Mouse (Mus musculus): ENCODE results near the gene Brip1. TPM values are rescaled to one million over a fixed set of nuclear protein-coding genes. Genes with fewer than 3 reads are reported as not detected.
A peak's percentile ranks its signal among the peaks of the same experiment; 100 is the strongest.

The Brip1 gene
- 8.4 and 9.5 TPM in 2 replicates for polyA plus RNA-seq (2015; fragmentation: Nextera tagmentation; extraction: Ambion mirVana)

DNA sequence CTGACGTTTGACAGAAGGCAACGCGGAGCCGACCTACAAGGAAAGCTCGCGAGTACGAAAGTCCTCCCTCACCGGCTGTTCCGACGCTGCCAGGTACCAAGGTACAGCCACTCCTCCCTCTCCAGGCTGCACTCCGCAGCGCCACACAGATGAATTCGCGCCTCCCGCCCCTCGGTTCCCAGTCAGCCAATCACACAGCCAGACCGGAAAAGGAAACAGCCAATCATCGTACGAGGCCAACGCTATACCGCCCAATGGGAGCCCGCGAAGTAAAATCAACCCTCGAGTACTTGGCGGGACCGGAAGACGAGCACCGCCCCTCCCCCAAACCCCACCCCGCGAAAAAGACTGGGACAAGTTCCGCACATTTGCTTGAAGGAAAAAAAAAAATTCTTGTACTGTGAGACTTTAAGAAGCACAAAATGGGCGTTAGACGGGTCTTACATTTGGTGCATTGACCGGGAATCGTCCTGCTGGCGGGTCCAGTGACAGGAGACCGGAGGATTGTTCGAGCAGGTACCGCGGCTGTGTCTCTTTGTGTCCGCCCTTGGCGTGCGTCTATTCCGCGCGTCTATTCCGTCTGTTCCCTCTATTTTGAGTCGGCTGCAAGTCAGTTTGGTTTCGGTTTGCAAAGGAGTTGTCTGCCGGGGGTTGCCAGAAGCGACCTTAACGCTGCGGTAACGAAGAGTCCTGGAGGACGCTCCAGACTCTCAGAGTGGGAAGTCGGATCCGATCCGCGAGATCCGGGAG is at the start of gene Brip1:
Brip1 (minus strand) TSS at position 157 of the 750 bp plus-strand sequence.
- H3K4me3 ChIP-seq: peak within 1 kb of the TSS; percentile 86
- H3K27ac ChIP-seq: peak within 1 kb of the TSS; percentile 89
- H3K9ac ChIP-seq: peak within 1 kb of the TSS; percentile 86
- peaks cover 45% of the 10 kb centered on the region for H3K36me3 ChIP-seq
- peaks cover 37% of the 10 kb centered on the region for H3K9me3 ChIP-seq
- H3K27me3 ChIP-seq: no peaks in the 10 kb centered on the region
- WGBS: under 1% methylated on average over 60 of the region's 60 CpGs
- H3K4me1 ChIP-seq: peaks cover 12% of the 10 kb centered on the region
- H3K4me2 ChIP-seq (replicated peaks): peak within 1 kb of the TSS; percentile 74
- ATAC-seq (ENCODE audit: low FRiP score, low read depth): peak; percentile 99

DNA sequence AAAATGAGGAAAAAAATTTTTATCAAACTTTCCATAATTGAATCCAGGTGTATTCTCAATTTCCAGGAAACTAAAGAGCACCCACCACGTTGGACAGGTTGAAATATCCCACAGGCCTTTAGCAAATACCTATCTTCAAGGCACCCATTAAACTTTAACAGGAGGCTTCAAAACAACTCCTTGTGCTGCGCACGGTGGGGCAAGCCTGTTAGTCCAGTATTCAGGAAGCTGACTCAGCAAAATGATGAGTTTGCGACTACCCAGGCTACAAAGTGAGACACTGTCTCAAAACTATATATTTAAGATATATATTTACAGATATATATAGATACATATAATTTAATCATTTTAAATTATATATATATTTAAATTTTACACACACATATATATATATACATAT is 31.5 kb upstream of the Brip1 start:
- Histone ChIP-seq H3K9me3 (no peaks in the 10 kb centered on the region), H3K4me3 (no peak overlapping the region), H3K4me1 (no peaks in the 10 kb centered on the region), H3K4me2 (replicated peaks) (no peak overlapping the region), H3K27me3 (no peaks in the 10 kb centered on the region), H3K36me3 (peaks cover 67% of the 10 kb centered on the region), H3K27ac (no peak overlapping the region), H3K9ac (no peak overlapping the region)
- no peak for ATAC-seq (ENCODE audit: low FRiP score, low read depth)
- WGBS: 51% methylated on average over 4 of the region's 4 CpGs

DNA sequence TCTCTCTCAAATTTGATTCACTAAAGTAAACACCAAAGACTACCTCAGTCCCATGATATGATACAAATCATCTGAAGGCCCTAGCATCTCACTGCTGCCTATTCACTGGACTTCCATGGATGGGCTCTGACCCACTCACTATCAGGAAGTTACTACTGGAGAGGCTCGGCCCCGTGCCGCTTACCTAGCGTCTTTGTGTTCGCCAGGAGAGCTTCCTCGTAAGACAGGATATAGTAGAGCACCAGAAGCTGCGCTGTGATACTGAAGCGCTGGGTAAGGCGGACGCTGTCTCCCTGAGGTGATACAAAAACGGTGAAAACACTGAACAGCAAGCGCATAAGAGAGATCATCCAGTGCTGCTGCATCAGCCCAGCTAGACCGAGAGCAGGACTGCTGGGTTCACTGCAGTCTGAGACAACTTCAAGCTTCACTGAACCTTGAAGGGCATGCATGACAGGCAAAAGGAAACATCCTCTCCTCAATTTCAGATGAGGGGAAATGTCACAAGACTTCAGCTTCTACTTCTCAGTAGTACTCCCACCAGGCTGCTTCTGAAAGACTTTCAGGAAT is 30.9 kb upstream of the Brip1 start:
- no peaks in the 10 kb centered on the region for H3K4me1 ChIP-seq
- H3K9ac ChIP-seq: no peak overlapping the region
- no peak overlapping the region for H3K4me3 ChIP-seq
- H3K9me3 ChIP-seq: no peaks in the 10 kb centered on the region
- 93% methylated on average over 13 of the region's 13 CpGs for WGBS
- no peak overlapping the region for H3K4me2 ChIP-seq (replicated peaks)
- peaks cover 71% of the 10 kb centered on the region for H3K36me3 ChIP-seq
- H3K27me3 ChIP-seq: no peaks in the 10 kb centered on the region
- H3K27ac ChIP-seq: no peak overlapping the region
- no peak for ATAC-seq (ENCODE audit: low FRiP score, low read depth)

DNA sequence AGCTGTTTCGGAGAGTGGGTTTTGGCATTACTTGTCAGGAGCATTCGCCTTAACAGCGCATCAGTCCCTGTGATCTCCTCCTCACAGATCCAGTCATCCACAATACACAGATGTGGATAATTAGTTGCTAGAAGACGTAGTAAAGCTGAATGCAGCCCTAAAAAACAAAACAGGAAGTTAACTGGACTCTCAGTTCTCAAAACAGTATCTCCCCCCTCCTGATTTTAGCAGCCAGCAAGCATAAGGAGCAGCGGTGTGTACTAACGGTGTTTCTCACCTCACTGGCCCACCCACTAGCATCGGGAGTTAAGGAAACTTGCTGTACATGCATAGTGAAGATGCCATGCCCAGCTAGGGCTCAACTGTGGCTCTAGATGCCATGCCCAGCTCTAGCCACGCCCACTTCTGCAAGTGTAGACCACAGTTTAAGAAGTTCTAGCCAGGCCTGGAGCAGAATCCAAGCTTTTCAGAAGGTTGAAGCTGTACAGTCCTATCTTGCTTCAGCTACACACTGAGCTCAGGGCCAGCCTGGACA is 25.7 kb upstream of the Brip1 start:
- no peak overlapping the region for H3K9ac ChIP-seq

DNA sequence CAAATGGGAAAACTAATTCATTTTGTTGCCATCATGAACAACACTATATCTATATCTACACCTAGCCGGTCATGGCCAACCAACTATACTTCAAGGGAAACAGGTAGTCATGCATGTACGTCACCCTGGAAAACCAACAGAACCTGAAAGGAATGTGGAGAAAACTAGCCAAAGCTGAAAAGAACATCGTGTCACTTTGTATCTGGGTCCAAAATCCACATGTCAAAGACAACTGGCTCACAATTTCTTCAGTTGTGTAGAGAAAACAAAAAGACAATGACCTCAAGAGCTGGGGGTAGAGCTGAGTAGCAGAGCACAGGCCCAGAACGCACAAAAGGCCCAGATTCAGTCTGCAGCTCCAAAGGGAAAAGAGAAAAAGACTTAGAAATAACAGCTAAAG is 24.8 kb upstream of the Brip1 start:
- Histone ChIP-seq H3K9ac (no peak overlapping the region), H3K4me2 (replicated peaks) (no peak overlapping the region), H3K9me3 (no peaks in the 10 kb centered on the region), H3K27ac (no peak overlapping the region), H3K36me3 (peaks cover 61% of the 10 kb centered on the region), H3K27me3 (no peaks in the 10 kb centered on the region), H3K4me1 (no peaks in the 10 kb centered on the region), H3K4me3 (no peak overlapping the region)
- ATAC-seq (ENCODE audit: low FRiP score, low read depth): no peak
- WGBS: 89% methylated on average over 4 of the region's 4 CpGs

More for the DNA sequence above, 25.7 kb upstream of the Brip1 start:
- no peak for ATAC-seq (ENCODE audit: low FRiP score, low read depth)
- H3K27me3 ChIP-seq: no peaks in the 10 kb centered on the region
- peaks cover 66% of the 10 kb centered on the region for H3K36me3 ChIP-seq
- H3K4me2 ChIP-seq (replicated peaks): no peak overlapping the region
- no peak overlapping the region for H3K27ac ChIP-seq
- H3K4me3 ChIP-seq: no peak overlapping the region
- 83% methylated on average over 8 of the region's 8 CpGs for WGBS
- no peaks in the 10 kb centered on the region for H3K9me3 ChIP-seq
- no peaks in the 10 kb centered on the region for H3K4me1 ChIP-seq

DNA sequence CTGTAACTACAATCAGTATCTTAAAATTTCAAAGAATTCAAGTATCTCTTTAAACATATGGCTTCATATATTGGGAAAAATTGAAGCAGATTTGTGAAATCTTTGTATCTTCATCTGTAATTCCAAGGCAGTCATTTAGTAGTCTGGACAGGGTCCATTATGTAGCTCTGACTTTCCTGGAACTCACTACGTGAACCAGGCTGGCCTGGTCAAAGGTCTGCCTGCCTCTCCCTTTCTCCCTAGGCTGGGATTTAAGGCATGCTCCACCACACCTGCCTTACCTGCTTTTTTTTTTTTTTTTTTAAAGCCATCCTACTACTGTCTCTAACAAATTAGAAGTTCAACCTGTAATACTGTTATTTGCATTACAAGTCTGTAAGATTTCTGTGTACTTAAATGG is 10.8 kb upstream of the Brip1 start:
- H3K27ac ChIP-seq: no peak overlapping the region
- no peak overlapping the region for H3K4me3 ChIP-seq
- H3K4me2 ChIP-seq (replicated peaks): no peak overlapping the region
- WGBS: 85% methylated on average over 1 of the region's 1 CpGs
- no peak for ATAC-seq (ENCODE audit: low FRiP score, low read depth)
- H3K27me3 ChIP-seq: no peaks in the 10 kb centered on the region
- no peak overlapping the region for H3K9ac ChIP-seq
- H3K9me3 ChIP-seq: peaks cover 7% of the 10 kb centered on the region
- H3K36me3 ChIP-seq: peaks cover 77% of the 10 kb centered on the region
- H3K4me1 ChIP-seq: no peaks in the 10 kb centered on the region

DNA sequence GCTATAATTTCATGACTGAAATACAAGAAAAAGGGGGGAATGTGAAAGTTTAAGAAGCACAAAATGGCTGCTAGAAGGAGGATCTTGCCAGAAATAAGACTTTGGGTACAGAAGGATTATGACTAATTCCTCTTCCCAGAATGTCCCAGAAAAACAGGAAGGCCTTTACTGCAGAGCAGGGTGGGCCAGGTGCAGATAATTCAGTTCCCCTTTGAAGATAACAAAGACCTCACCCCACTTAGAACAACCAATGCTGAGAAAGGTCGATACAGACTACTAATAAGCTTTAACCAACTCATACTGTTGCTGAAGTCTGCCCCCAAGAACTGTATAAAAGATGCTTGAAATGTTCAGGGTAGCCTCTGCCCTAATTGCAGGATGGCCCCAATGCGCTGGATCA is 8.1 kb upstream of the Brip1 start:
- 98% methylated on average over 2 of the region's 2 CpGs for WGBS
- no peak overlapping the region for H3K4me3 ChIP-seq
- H3K27ac ChIP-seq: no peak overlapping the region
- peaks cover 34% of the 10 kb centered on the region for H3K9me3 ChIP-seq
- ATAC-seq (ENCODE audit: low FRiP score, low read depth): no peak
- H3K9ac ChIP-seq: no peak overlapping the region
- no peaks in the 10 kb centered on the region for H3K27me3 ChIP-seq
- no peak overlapping the region for H3K4me2 ChIP-seq (replicated peaks)
- H3K4me1 ChIP-seq: no peaks in the 10 kb centered on the region
- H3K36me3 ChIP-seq: peaks cover 81% of the 10 kb centered on the region

DNA sequence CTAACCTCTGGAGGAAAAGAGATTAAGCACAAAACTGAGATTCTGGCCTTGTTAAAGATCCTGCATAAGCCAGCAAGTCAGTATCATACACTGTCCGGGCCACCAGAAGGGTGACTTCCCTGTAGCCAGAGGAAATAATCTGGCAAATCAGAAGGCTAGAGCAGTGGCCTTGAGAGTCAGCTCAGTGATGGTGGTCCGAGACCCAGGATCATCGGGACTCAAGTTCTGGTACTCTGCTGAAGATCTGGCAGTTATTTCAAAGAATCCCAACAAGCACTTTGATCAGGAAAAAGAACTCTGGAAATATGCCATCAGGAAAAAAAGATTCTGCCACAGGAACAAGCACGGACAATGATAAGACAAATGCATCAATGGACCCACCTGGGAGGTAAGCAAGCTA is 4.9 kb upstream of the Brip1 start:
- Histone ChIP-seq H3K36me3 (peaks cover 78% of the 10 kb centered on the region), H3K9me3 (peaks cover 50% of the 10 kb centered on the region), H3K4me2 (replicated peaks) (no peak overlapping the region), H3K4me1 (peaks cover 5% of the 10 kb centered on the region; the same call in 1 of the 2 replicates), H3K9ac (no peak overlapping the region), H3K27ac (no peak overlapping the region), H3K4me3 (no peak overlapping the region), H3K27me3 (no peaks in the 10 kb centered on the region)
- ATAC-seq (ENCODE audit: low FRiP score, low read depth): no peak
- 97% methylated on average over 4 of the region's 4 CpGs for WGBS

DNA sequence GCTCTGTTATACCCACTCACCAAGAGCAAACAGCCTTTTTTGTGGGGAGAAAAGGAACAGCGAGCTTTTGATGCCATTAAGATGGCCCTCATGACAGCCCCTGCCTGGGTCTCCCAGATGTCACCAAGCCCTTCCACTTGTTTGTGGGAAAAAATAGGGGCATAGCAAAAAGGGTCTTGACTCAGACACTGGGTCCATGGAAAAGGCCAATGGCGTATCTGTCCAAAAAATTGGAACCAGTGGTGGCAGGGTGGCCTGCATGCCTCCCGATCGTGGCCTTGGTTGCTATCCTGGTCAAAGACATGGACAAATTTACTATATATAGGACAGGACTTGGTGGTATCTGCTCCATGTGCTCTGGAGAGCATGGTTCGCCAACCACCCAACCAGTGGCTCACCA is 4.0 kb upstream of the Brip1 start:
- no peak for ATAC-seq (ENCODE audit: low FRiP score, low read depth)
- no peak overlapping the region for H3K4me2 ChIP-seq (replicated peaks)
- peaks cover 8% of the 10 kb centered on the region for H3K4me1 ChIP-seq
- H3K27me3 ChIP-seq: no peaks in the 10 kb centered on the region
- 95% methylated on average over 5 of the region's 5 CpGs for WGBS
- no peak overlapping the region for H3K27ac ChIP-seq
- H3K9me3 ChIP-seq: peaks cover 50% of the 10 kb centered on the region
- H3K9ac ChIP-seq: no peak overlapping the region
- H3K36me3 ChIP-seq: peaks cover 76% of the 10 kb centered on the region
- H3K4me3 ChIP-seq: no peak overlapping the region

DNA sequence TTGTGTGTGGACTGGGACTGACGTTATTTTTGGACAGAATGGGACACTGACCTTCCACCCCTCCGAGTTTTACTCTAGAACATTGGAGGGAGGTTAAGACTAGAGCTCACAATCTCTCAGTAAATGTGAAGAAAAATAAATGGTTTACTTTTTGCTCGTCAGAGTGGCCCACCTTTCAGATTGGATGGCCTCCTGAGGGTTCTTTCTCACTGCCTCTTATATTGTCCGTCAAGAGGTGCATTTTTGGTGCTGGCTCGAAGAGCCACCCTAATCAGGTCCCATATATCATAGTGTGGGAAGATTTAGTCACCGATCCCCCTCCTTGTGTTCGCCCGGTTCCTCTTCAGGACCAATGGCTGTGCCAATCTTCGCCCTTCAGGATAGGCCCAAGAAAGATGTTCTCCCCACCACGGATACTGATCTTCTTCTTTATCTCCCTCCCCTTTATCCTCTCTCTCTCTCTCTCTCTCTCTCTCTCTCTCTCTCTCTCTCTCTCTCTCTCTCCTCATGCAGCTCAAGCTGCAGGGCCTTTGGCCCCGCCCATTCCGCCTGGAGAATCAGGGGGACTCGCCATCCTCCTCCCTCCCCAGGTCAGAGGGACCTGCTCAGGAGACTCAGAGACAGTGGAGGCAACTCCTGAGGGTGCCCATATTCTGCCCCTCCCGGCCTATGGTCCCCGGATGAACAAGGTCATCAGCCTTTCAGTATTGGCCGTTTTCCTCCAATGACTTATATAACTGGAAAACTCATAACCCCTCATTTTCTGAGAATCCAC is 1.1 kb upstream of the Brip1 start:
- ATAC-seq (ENCODE audit: low FRiP score, low read depth): no peak
- Histone ChIP-seq H3K36me3 (peaks cover 50% of the 10 kb centered on the region), H3K4me3 (peak overlapping the region; percentile 86), H3K4me2 (replicated peaks) (peak overlapping the region; percentile 74), H3K9ac (peak overlapping the region; percentile 86), H3K27ac (no peak overlapping the region), H3K9me3 (peaks cover 44% of the 10 kb centered on the region), H3K4me1 (peaks cover 12% of the 10 kb centered on the region), H3K27me3 (no peaks in the 10 kb centered on the region)
- 57% methylated on average over 16 of the region's 16 CpGs for WGBS

DNA sequence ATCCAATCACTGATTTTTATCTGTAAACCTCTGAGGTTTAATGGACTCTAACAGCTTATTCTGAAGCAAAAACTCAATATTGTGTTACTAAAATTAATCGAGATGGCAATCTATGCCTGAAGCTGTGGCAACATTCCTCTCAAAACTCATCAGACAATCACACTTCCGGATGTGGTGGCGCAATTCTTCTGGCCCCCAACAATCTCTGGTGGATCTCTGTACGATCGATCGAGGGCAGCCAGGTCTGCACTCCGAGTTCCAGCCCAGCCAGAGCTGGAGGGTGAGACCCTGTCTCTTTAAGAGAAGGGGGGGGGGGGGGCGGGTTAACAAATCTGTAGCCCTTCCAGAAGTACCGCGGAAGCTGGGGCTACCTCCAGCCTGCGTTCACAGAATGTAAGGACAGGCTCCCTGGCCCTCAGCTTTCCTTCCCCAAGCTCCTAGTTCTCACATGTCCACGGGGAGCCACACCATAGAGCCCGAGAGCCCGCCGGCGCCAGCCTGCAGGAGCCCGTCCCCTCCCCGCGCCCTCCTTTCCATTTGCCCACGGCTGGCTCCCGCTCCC is 452 bp downstream of the Brip1 start:
- H3K4me1 ChIP-seq: peaks cover 12% of the 10 kb centered on the region
- H3K27me3 ChIP-seq: no peaks in the 10 kb centered on the region
- peaks cover 30% of the 10 kb centered on the region for H3K9me3 ChIP-seq
- WGBS: 1% methylated on average over 21 of the region's 21 CpGs
- H3K27ac ChIP-seq: peak overlapping the region; percentile 89
- H3K4me2 ChIP-seq (replicated peaks): peak overlapping the region; percentile 74
- H3K36me3 ChIP-seq: peaks cover 38% of the 10 kb centered on the region
- peak overlapping the region; percentile 72 for H3K9ac ChIP-seq
- peak; percentile 76 for ATAC-seq (ENCODE audit: low FRiP score, low read depth)
- H3K4me3 ChIP-seq: peak overlapping the region; percentile 86

DNA sequence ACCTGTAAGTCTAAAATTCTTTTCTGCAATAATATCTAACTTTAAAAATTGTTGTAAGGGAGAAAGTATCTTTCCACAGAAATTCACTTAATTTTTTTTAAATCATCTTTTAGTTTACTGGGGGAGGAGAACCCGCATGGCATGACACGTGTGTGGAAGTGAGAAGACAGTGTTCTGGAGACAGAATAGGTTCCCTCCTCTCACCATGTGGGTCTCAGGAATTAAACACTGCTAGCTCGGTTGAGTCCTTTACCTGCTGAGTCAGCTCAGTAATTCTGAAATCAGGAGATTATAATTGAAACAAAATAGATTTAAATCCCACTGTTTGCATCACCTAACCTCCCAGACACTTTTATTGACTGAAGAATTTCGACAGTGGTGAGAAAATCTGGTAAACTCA is 1.3 kb downstream of the Brip1 start:
- H3K9me3 ChIP-seq: peaks cover 22% of the 10 kb centered on the region
- H3K9ac ChIP-seq: peak overlapping the region; percentile 72
- peaks cover 37% of the 10 kb centered on the region for H3K36me3 ChIP-seq
- ATAC-seq (ENCODE audit: low FRiP score, low read depth): no peak
- no peak overlapping the region for H3K27ac ChIP-seq
- H3K4me2 ChIP-seq (replicated peaks): peak overlapping the region; percentile 74
- no peaks in the 10 kb centered on the region for H3K27me3 ChIP-seq
- peak overlapping the region; percentile 86 for H3K4me3 ChIP-seq
- H3K4me1 ChIP-seq: peaks cover 12% of the 10 kb centered on the region
- WGBS: 48% methylated on average over 4 of the region's 4 CpGs

Measured in limb, embryonic 13.5 days (tissue).